Mouse (Mus musculus) forebrain, postnatal 0 days (tissue): ENCODE measurements around the gene Dennd2a. TPM values are rescaled to one million over a fixed set of nuclear protein-coding genes. Genes with fewer than 3 reads are reported as not detected.

ENCODE experiments used
- ATAC-seq: fragments of 200-750 bp; cut with Nextera tagmentation; 2 replicates; pipeline ENCODE4 v1.8.0; 2017; ENCODE audit warnings: mild to moderate bottlenecking, moderate library complexity
- DNase-seq: peaks from one replicate; pipeline ENCODE4 v3.0.0-alpha.2; 2015
- H3K27ac ChIP-seq: fragments of 300-500 bp; sonication (generic); 2 replicates; pipeline ENCODE4 v1.5.1; 2014; ENCODE audit warnings: low read depth, mild to moderate bottlenecking, antibody characterized with exemption, low read length, moderate library complexity, mixed read lengths
- H3K27me3 ChIP-seq: fragments of 300-500 bp; sonication (generic); 2 replicates; pipeline ENCODE4 v1.6.1; 2014; ENCODE audit warnings: mild to moderate bottlenecking, low read length, mixed read lengths; ENCODE audit not compliant: insufficient read depth
- H3K36me3 ChIP-seq: fragments of 300-500 bp; sonication (generic); 2 replicates; pipeline ENCODE4 v1.6.1; 2014; ENCODE audit warnings: mild to moderate bottlenecking, moderate library complexity; ENCODE audit not compliant: insufficient read depth
- H3K4me1 ChIP-seq: fragments of 300-500 bp; sonication (generic); 2 replicates; pipeline ENCODE4 v1.6.1; 2014; ENCODE audit warnings: antibody characterized with exemption; ENCODE audit not compliant: insufficient read depth
- H3K4me2 ChIP-seq: fragments of 300-500 bp; sonication (generic); 2 replicates; pipeline ENCODE4 v1.6.1; 2014; ENCODE audit warnings: low read depth, mild to moderate bottlenecking, moderate library complexity
- H3K4me3 ChIP-seq: fragments of 300-500 bp; sonication (generic); 2 replicates; pipeline ENCODE4 v1.5.1; 2014; ENCODE audit warnings: low read depth, low read length, mixed read lengths
- H3K9ac ChIP-seq: fragments of 300-500 bp; sonication (generic); 2 replicates; pipeline ENCODE4 v1.6.1; 2014; ENCODE audit warnings: mild to moderate bottlenecking
- H3K9me3 ChIP-seq: fragments of 300-500 bp; sonication (generic); 2 replicates; pipeline ENCODE4 v1.6.1; 2016; ENCODE audit warnings: low read length
- CTCF ChIP-seq: sonication (generic); IDR thresholded peaks from 2 replicates; pipeline ENCODE4 v1.5.1; 2016; ENCODE audit warnings: antibody characterized with exemption, control low read depth, low read depth
- WGBS: fragments of 180-500 bp; shearing (Covaris S2); extraction: QIAGEN DNeasy Blood & Tissue Kit; methylation state at CpG from one replicate; pipeline ENCODE4 v1.1.7; 2014; 5-methylcytosine and 5-hydroxymethylcytosine counted together
- polyA plus RNA-seq: library from polyadenylated mRNA; unstranded; fragments of >200 nt; fragmentation: Nextera tagmentation; extraction: Ambion mirVana; gene quantifications from 2 replicates; pipeline ENCODE4 v1.2.1, GENCODE M21; 2015
- total RNA-seq: library from RNA; depleted of rRNA; stranded (reverse); fragments of >200 nt; gene quantifications from 2 replicates; pipeline ENCODE4 v1.2.3, GENCODE M21; 2014

Dennd2a gene
- total and polyA plus RNA-seq, 2 experiments from 2014 or later: 8.2 to 13.7 TPM

- H3K4me2 ChIP-seq: no peak overlapping the region
- no peak for DNase-seq
- H3K36me3 ChIP-seq: peaks cover 20% of the 10 kb centered on the region
- ATAC-seq: no peak
- no peaks in the 10 kb centered on the region for H3K9me3 ChIP-seq
- WGBS: 85% methylated on average over 4 of the region's 4 CpGs
- no peaks in the 10 kb centered on the region for H3K27me3 ChIP-seq
- H3K27ac ChIP-seq: no peak overlapping the region
- no peak overlapping the region for H3K4me3 ChIP-seq
- TF ChIP-seq CTCF: no peak
- H3K9ac ChIP-seq: no peak overlapping the region
- no peaks in the 10 kb centered on the region for H3K4me1 ChIP-seq
These were observed 85.4 kb downstream of the Dennd2a start for GRCm38 (mm10) chr6:39472271-39472670.

GRCm38 (mm10) chr6:39470076-39470475 lies 87.6 kb downstream of the Dennd2a start:
- Histone ChIP-seq H3K4me2 (no peak overlapping the region), H3K9ac (no peak overlapping the region), H3K4me3 (no peak overlapping the region), H3K27me3 (no peaks in the 10 kb centered on the region), H3K9me3 (no peaks in the 10 kb centered on the region), H3K4me1 (no peaks in the 10 kb centered on the region), H3K27ac (no peak overlapping the region), H3K36me3 (peaks cover 17% of the 10 kb centered on the region; the same call in 1 of the 2 replicates)
- 96% methylated on average over 14 of the region's 14 CpGs for WGBS
- ATAC-seq (no peak), DNase-seq (no peak)
- no peak for TF ChIP-seq CTCF

GRCm38 (mm10) chr6:39469427-39469826 lies 88.2 kb downstream of the Dennd2a start:
- H3K4me3 ChIP-seq: no peak overlapping the region
- H3K36me3 ChIP-seq: peaks cover 15% of the 10 kb centered on the region; the same call in 1 of the 2 replicates
- H3K9me3 ChIP-seq: no peaks in the 10 kb centered on the region
- TF ChIP-seq CTCF: no peak
- H3K27me3 ChIP-seq: no peaks in the 10 kb centered on the region
- H3K4me1 ChIP-seq: no peaks in the 10 kb centered on the region
- no peak overlapping the region for H3K27ac ChIP-seq
- no peak overlapping the region for H3K4me2 ChIP-seq
- DNase-seq: no peak
- ATAC-seq: no peak
- no peak overlapping the region for H3K9ac ChIP-seq
- 90% methylated on average over 5 of the region's 5 CpGs for WGBS

GRCm38 (mm10) chr6:39462621-39463538 lies 94.8 kb downstream of the Dennd2a start:
- no peak overlapping the region for H3K27ac ChIP-seq
- DNase-seq (peak; percentile 91), ATAC-seq (peak; percentile 89)
- no peak overlapping the region for H3K9ac ChIP-seq
- H3K4me3 ChIP-seq: no peak overlapping the region
- H3K27me3 ChIP-seq: no peaks in the 10 kb centered on the region
- H3K36me3 ChIP-seq: peaks cover 5% of the 10 kb centered on the region; the same call in 1 of the 2 replicates
- TF ChIP-seq CTCF: peak; percentile 90
- H3K9me3 ChIP-seq: no peaks in the 10 kb centered on the region
- 46% methylated on average over 16 of the region's 16 CpGs for WGBS
- H3K4me2 ChIP-seq: no peak overlapping the region
- no peaks in the 10 kb centered on the region for H3K4me1 ChIP-seq

- no peaks in the 10 kb centered on the region for H3K9me3 ChIP-seq
- no peaks in the 10 kb centered on the region for H3K4me1 ChIP-seq
- H3K36me3 ChIP-seq: peaks cover 5% of the 10 kb centered on the region; the same call in 1 of the 2 replicates
- H3K27me3 ChIP-seq: no peaks in the 10 kb centered on the region
- no peak overlapping the region for H3K27ac ChIP-seq
- peak; percentile 40 for TF ChIP-seq CTCF
- H3K4me2 ChIP-seq: no peak overlapping the region
- DNase-seq: no peak
- no peak for ATAC-seq
- 97% methylated on average over 11 of the region's 11 CpGs for WGBS
- H3K9ac ChIP-seq: no peak overlapping the region
- H3K4me3 ChIP-seq: no peak overlapping the region
These were observed 97.6 kb downstream of the Dennd2a start for GRCm38 (mm10) chr6:39460040-39460439.

GRCm38 (mm10) chr6:39455339-39456160 lies 102.1 kb downstream of the Dennd2a start:
- no peaks in the 10 kb centered on the region for H3K27me3 ChIP-seq
- H3K4me1 ChIP-seq: no peaks in the 10 kb centered on the region
- H3K27ac ChIP-seq: no peak overlapping the region
- no peak overlapping the region for H3K4me2 ChIP-seq
- H3K4me3 ChIP-seq: no peak overlapping the region
- DNase-seq (no peak), ATAC-seq (no peak; the same call in 1 of the 2 replicates)
- H3K9ac ChIP-seq: no peak overlapping the region
- TF ChIP-seq CTCF: no peak
- WGBS: 81% methylated on average over 8 of the region's 8 CpGs
- no peaks in the 10 kb centered on the region for H3K9me3 ChIP-seq
- H3K36me3 ChIP-seq: peaks cover under 1% of the 10 kb centered on the region; the same call in 1 of the 2 replicates

GRCm38 (mm10) chr6:39454616-39455015 lies 103.1 kb downstream of the Dennd2a start:
- ATAC-seq: no peak
- no peak for DNase-seq
- no peak overlapping the region for H3K9ac ChIP-seq
- H3K4me3 ChIP-seq: no peak overlapping the region
- WGBS: 71% methylated on average over 2 of the region's 2 CpGs
- no peaks in the 10 kb centered on the region for H3K27me3 ChIP-seq
- TF ChIP-seq CTCF: no peak
- no peaks in the 10 kb centered on the region for H3K9me3 ChIP-seq
- no peak overlapping the region for H3K27ac ChIP-seq
- no peaks in the 10 kb centered on the region for H3K4me1 ChIP-seq
- H3K36me3 ChIP-seq: no peaks in the 10 kb centered on the region
- H3K4me2 ChIP-seq: no peak overlapping the region
